Mouse (Mus musculus) liver, postnatal 0 days (tissue): Measurements from ENCODE around the gene Trp53i11.

Source experiments
- CTCF ChIP-seq: sonication (generic); IDR thresholded peaks from 2 replicates; pipeline ENCODE4 v1.5.1; 2016; ENCODE audit warnings: antibody characterized with exemption, low read depth
- EP300 ChIP-seq: IDR thresholded peaks from 2 replicates; pipeline ENCODE4 v1.6.1; 2016; ENCODE audit warnings: antibody characterized with exemption, low read depth, mild to moderate bottlenecking

- no peak for TF ChIP-seq EP300
- no peak for TF ChIP-seq CTCF
Measured at GRCm38 (mm10) chr2:93192182-93192560, 4.8 kb downstream of the Trp53i11 start.
